Mouse (Mus musculus) ES-CJ7 (cell line): Measurements from ENCODE around the gene Snap23.
"Not testable (repeated sequence)": the region's sequence is repeated elsewhere in the genome, so short reads cannot be mapped to it uniquely, and the experiment has no call there.

Experiments used
- DNase-seq: peaks from one replicate; pipeline ENCODE4 v3.0.0; 2011; ENCODE audit warnings: low read depth, low spot score

The Snap23 gene

GRCm38 (mm10) chr2:120566886-120567797 is at the start of gene Snap23:
Gene Snap23, plus strand, starts transcription at chr2:120567671.
- DNase-seq = peak; percentile 95

GRCm38 (mm10) chr2:120518547-120519210 is 48.8 kb upstream of the Snap23 start:
- no peak for DNase-seq

- DNase-seq = no peak
Measured at GRCm38 (mm10) chr2:120526771-120527170, 40.7 kb upstream of the Snap23 start.

GRCm38 (mm10) chr2:120529531-120529930 is 37.9 kb upstream of the Snap23 start:
- no peak for DNase-seq

- DNase-seq = no peak
Measured at GRCm38 (mm10) chr2:120531223-120531622, 36.2 kb upstream of the Snap23 start.

GRCm38 (mm10) chr2:120539333-120539732 is 28.1 kb upstream of the Snap23 start:
- no peak for DNase-seq

- DNase-seq = no peak
Measured at GRCm38 (mm10) chr2:120539778-120540208, 27.7 kb upstream of the Snap23 start.

GRCm38 (mm10) chr2:120544732-120545131 is 22.7 kb upstream of the Snap23 start:
- no peak for DNase-seq

GRCm38 (mm10) chr2:120556868-120557267 is 10.6 kb upstream of the Snap23 start:
- DNase-seq = no peak

GRCm38 (mm10) chr2:120558813-120559212 is 8.7 kb upstream of the Snap23 start:
- DNase-seq = peak; percentile 51

GRCm38 (mm10) chr2:120561524-120561923 is 5.9 kb upstream of the Snap23 start:
- no peak for DNase-seq

GRCm38 (mm10) chr2:120562859-120563234 is 4.6 kb upstream of the Snap23 start:
- DNase-seq = no peak

GRCm38 (mm10) chr2:120563235-120563990 is 4.1 kb upstream of the Snap23 start, which contains the start of gene Zfp106:
Gene Zfp106, minus strand, starts transcription at chr2:120563843.
- DNase-seq = peak; percentile 93

GRCm38 (mm10) chr2:120564548-120565188 is 2.8 kb upstream of the Snap23 start:
- not testable (repeated sequence) for DNase-seq

- no peak for DNase-seq
Measured at GRCm38 (mm10) chr2:120565363-120565762, 2.1 kb upstream of the Snap23 start.

- DNase-seq = no peak
Measured at GRCm38 (mm10) chr2:120567798-120568320, 388 bp downstream of the Snap23 start.

- DNase-seq = no peak
Measured at GRCm38 (mm10) chr2:120571081-120571480, 3.6 kb downstream of the Snap23 start.

GRCm38 (mm10) chr2:120572161-120572560 is 4.7 kb downstream of the Snap23 start:
- not testable (repeated sequence) for DNase-seq

- no peak for DNase-seq
Measured at GRCm38 (mm10) chr2:120575121-120575520, 7.7 kb downstream of the Snap23 start.

GRCm38 (mm10) chr2:120575978-120576377 is 8.5 kb downstream of the Snap23 start:
- no peak for DNase-seq

GRCm38 (mm10) chr2:120577799-120578198 is 10.3 kb downstream of the Snap23 start:
- peak; percentile 13 for DNase-seq
